Mouse (Mus musculus): ENCODE data around the gene Aqp7. TPM values are rescaled to one million over a fixed set of nuclear protein-coding genes. Genes with fewer than 3 reads are reported as not detected.
A peak's percentile ranks its signal among the peaks of the same experiment; 100 is the strongest.

The Aqp7 gene
- polyA plus RNA-seq, 1 experiment from 2014 or later = 0.87 TPM

- Histone ChIP-seq H3K4me3 (no peak overlapping the region), H3K9ac (no peak overlapping the region), H3K36me3 (no peaks in the 10 kb centered on the region), H3K4me2 (no peak overlapping the region), H3K27ac (no peak overlapping the region), H3K9me3 (replicated peaks) (no peaks in the 10 kb centered on the region), H3K4me1 (replicated peaks) (peaks cover 12% of the 10 kb centered on the region), H3K27me3 (no peaks in the 10 kb centered on the region)
- ATAC-seq (replicated peaks; ENCODE audit: insufficient number of reproducible peaks, insufficient read depth, low FRiP score, low read depth) = no peak
- WGBS = 68% methylated on average over 7 of the region's 7 CpGs
Observed at GRCm38 (mm10) chr4:41056742-41057332, 8.9 kb upstream of the Aqp7 start.

GRCm38 (mm10) chr4:41056253-41056652 is 8.3 kb upstream of the Aqp7 start:
- no peak overlapping the region for H3K4me2 ChIP-seq
- no peak overlapping the region for H3K9ac ChIP-seq
- no peak overlapping the region for H3K4me3 ChIP-seq
- no peaks in the 10 kb centered on the region for H3K36me3 ChIP-seq
- H3K27ac ChIP-seq = no peak overlapping the region
- H3K4me1 ChIP-seq (replicated peaks) = peaks cover 12% of the 10 kb centered on the region
- 50% methylated on average over 1 of the region's 1 CpGs for WGBS
- ATAC-seq (replicated peaks; ENCODE audit: insufficient number of reproducible peaks, insufficient read depth, low FRiP score, low read depth) = no peak
- H3K9me3 ChIP-seq (replicated peaks) = no peaks in the 10 kb centered on the region
- H3K27me3 ChIP-seq = no peaks in the 10 kb centered on the region

- Histone ChIP-seq H3K36me3 (no peaks in the 10 kb centered on the region), H3K4me2 (peak overlapping the region; percentile 60), H3K4me1 (replicated peaks) (peaks cover 14% of the 10 kb centered on the region), H3K9me3 (replicated peaks) (no peaks in the 10 kb centered on the region), H3K27ac (peak overlapping the region; percentile 48), H3K9ac (no peak overlapping the region), H3K27me3 (no peaks in the 10 kb centered on the region), H3K4me3 (peak overlapping the region; percentile 29)
- WGBS = 19% methylated on average over 13 of the region's 13 CpGs
- ATAC-seq (replicated peaks; ENCODE audit: insufficient number of reproducible peaks, insufficient read depth, low FRiP score, low read depth) = peak; percentile 65
Observed at GRCm38 (mm10) chr4:41055111-41055510, 7.2 kb upstream of the Aqp7 start.

- H3K9ac ChIP-seq = no peak overlapping the region
- 84% methylated on average over 7 of the region's 7 CpGs for WGBS
- ATAC-seq (replicated peaks; ENCODE audit: insufficient number of reproducible peaks, insufficient read depth, low FRiP score, low read depth) = no peak
- no peaks in the 10 kb centered on the region for H3K36me3 ChIP-seq
- H3K27ac ChIP-seq = no peak overlapping the region
- no peak overlapping the region for H3K4me2 ChIP-seq
- no peak overlapping the region for H3K4me3 ChIP-seq
- H3K4me1 ChIP-seq (replicated peaks) = peaks cover 33% of the 10 kb centered on the region
- H3K9me3 ChIP-seq (replicated peaks) = no peaks in the 10 kb centered on the region
- no peaks in the 10 kb centered on the region for H3K27me3 ChIP-seq
Observed at GRCm38 (mm10) chr4:41051781-41052180, 3.8 kb upstream of the Aqp7 start.

- no peak overlapping the region for H3K27ac ChIP-seq
- peak overlapping the region; percentile 44 for H3K4me2 ChIP-seq
- no peak overlapping the region for H3K9ac ChIP-seq
- no peak for ATAC-seq (replicated peaks; ENCODE audit: insufficient number of reproducible peaks, insufficient read depth, low FRiP score, low read depth)
- H3K27me3 ChIP-seq = no peaks in the 10 kb centered on the region
- 31% methylated on average over 16 of the region's 16 CpGs for WGBS
- no peaks in the 10 kb centered on the region for H3K36me3 ChIP-seq
- H3K4me3 ChIP-seq = peak overlapping the region; percentile 21; the same call in 1 of the 2 replicates
- H3K9me3 ChIP-seq (replicated peaks) = no peaks in the 10 kb centered on the region
- H3K4me1 ChIP-seq (replicated peaks) = peaks cover 33% of the 10 kb centered on the region
Observed at GRCm38 (mm10) chr4:41050726-41051675, 3.1 kb upstream of the Aqp7 start.

GRCm38 (mm10) chr4:41048926-41049325 is 987 bp upstream of the Aqp7 start:
- Histone ChIP-seq H3K36me3 (no peaks in the 10 kb centered on the region), H3K9me3 (replicated peaks) (no peaks in the 10 kb centered on the region), H3K9ac (no peak overlapping the region), H3K4me2 (no peak overlapping the region), H3K4me3 (no peak overlapping the region), H3K4me1 (replicated peaks) (peaks cover 22% of the 10 kb centered on the region), H3K27ac (no peak overlapping the region), H3K27me3 (no peaks in the 10 kb centered on the region)
- ATAC-seq (replicated peaks; ENCODE audit: insufficient number of reproducible peaks, insufficient read depth, low FRiP score, low read depth) = no peak
- WGBS = 33% methylated on average over 2 of the region's 2 CpGs

GRCm38 (mm10) chr4:41046254-41046795 is 1.6 kb downstream of the Aqp7 start:
- Histone ChIP-seq H3K9me3 (replicated peaks) (no peaks in the 10 kb centered on the region), H3K27me3 (no peaks in the 10 kb centered on the region), H3K4me3 (no peak overlapping the region), H3K4me1 (replicated peaks) (peaks cover 23% of the 10 kb centered on the region), H3K27ac (no peak overlapping the region), H3K4me2 (no peak overlapping the region), H3K36me3 (no peaks in the 10 kb centered on the region), H3K9ac (no peak overlapping the region)
- ATAC-seq (replicated peaks; ENCODE audit: insufficient number of reproducible peaks, insufficient read depth, low FRiP score, low read depth) = no peak
- WGBS = 76% methylated on average over 13 of the region's 13 CpGs

GRCm38 (mm10) chr4:41045288-41045687 is 2.7 kb downstream of the Aqp7 start:
- ATAC-seq (replicated peaks; ENCODE audit: insufficient number of reproducible peaks, insufficient read depth, low FRiP score, low read depth) = no peak
- H3K4me3 ChIP-seq = no peak overlapping the region
- H3K9me3 ChIP-seq (replicated peaks) = no peaks in the 10 kb centered on the region
- H3K9ac ChIP-seq = no peak overlapping the region
- H3K4me1 ChIP-seq (replicated peaks) = peaks cover 23% of the 10 kb centered on the region
- H3K4me2 ChIP-seq = no peak overlapping the region
- 79% methylated on average over 3 of the region's 3 CpGs for WGBS
- no peaks in the 10 kb centered on the region for H3K36me3 ChIP-seq
- H3K27me3 ChIP-seq = no peaks in the 10 kb centered on the region
- no peak overlapping the region for H3K27ac ChIP-seq

- ATAC-seq (replicated peaks; ENCODE audit: insufficient number of reproducible peaks, insufficient read depth, low FRiP score, low read depth) = no peak
- H3K9ac ChIP-seq = no peak overlapping the region
Observed at GRCm38 (mm10) chr4:41043961-41044360, 4.0 kb downstream of the Aqp7 start.

GRCm38 (mm10) chr4:41042880-41043279 is 5.1 kb downstream of the Aqp7 start:
- no peak for ATAC-seq (replicated peaks; ENCODE audit: insufficient number of reproducible peaks, insufficient read depth, low FRiP score, low read depth)
- Histone ChIP-seq H3K27ac (no peak overlapping the region), H3K4me3 (no peak overlapping the region), H3K36me3 (no peaks in the 10 kb centered on the region), H3K4me1 (replicated peaks) (peaks cover 10% of the 10 kb centered on the region), H3K4me2 (no peak overlapping the region), H3K9me3 (replicated peaks) (no peaks in the 10 kb centered on the region), H3K27me3 (no peaks in the 10 kb centered on the region), H3K9ac (no peak overlapping the region)
- WGBS = 76% methylated on average over 12 of the region's 12 CpGs

More at GRCm38 (mm10) chr4:41043961-41044360, 4.0 kb downstream of the Aqp7 start:
- Histone ChIP-seq H3K27ac (no peak overlapping the region), H3K4me1 (replicated peaks) (peaks cover 21% of the 10 kb centered on the region), H3K4me2 (no peak overlapping the region), H3K4me3 (no peak overlapping the region), H3K9me3 (replicated peaks) (no peaks in the 10 kb centered on the region), H3K27me3 (no peaks in the 10 kb centered on the region), H3K36me3 (no peaks in the 10 kb centered on the region)
- 83% methylated on average over 5 of the region's 5 CpGs for WGBS

- Histone ChIP-seq H3K9me3 (replicated peaks) (no peaks in the 10 kb centered on the region), H3K4me1 (replicated peaks) (peaks cover 4% of the 10 kb centered on the region), H3K27ac (no peak overlapping the region), H3K27me3 (no peaks in the 10 kb centered on the region), H3K36me3 (no peaks in the 10 kb centered on the region), H3K4me2 (no peak overlapping the region), H3K4me3 (no peak overlapping the region), H3K9ac (no peak overlapping the region)
- ATAC-seq (replicated peaks; ENCODE audit: insufficient number of reproducible peaks, insufficient read depth, low FRiP score, low read depth) = peak; percentile 66
- WGBS = 40% methylated on average over 7 of the region's 7 CpGs
Observed at GRCm38 (mm10) chr4:41040983-41041382, 7.0 kb downstream of the Aqp7 start.
